Mouse (Mus musculus): ENCODE measurements at regions not wholly inside any gene's neighbourhood (a gene's known extent, or its start where the extent isn't known, plus 50 kb on each side); places are given as distances from the start of the nearest gene placed in this dataset.

- DNase-seq (ENCODE audit: low read depth, low spot score): no peak
These were observed 470.2 kb upstream of the 5930422O12Rik start for GRCm38 (mm10) chr8:32958331-32958730.

DNA sequence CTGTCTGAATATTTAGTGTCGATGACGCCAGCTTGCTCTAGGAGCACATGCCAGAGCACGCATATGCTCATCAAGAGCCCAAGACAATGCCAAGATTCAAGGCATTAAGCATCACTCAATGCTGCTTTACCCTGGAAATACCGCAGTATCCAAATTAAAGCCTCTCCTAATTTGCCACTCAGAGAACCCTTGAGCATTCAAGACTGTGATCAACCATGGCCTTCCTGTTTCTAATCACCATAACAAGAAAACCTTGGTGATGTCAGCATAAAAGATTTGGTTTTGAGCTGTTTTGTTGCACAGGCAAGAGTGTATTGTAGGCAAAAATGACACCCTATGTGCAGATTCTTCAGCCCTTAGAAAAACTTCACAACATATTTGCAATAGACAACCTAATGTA, 469.7 kb upstream of the 5930422O12Rik start:
- DNase-seq (ENCODE audit: low read depth, low spot score): no peak

DNA sequence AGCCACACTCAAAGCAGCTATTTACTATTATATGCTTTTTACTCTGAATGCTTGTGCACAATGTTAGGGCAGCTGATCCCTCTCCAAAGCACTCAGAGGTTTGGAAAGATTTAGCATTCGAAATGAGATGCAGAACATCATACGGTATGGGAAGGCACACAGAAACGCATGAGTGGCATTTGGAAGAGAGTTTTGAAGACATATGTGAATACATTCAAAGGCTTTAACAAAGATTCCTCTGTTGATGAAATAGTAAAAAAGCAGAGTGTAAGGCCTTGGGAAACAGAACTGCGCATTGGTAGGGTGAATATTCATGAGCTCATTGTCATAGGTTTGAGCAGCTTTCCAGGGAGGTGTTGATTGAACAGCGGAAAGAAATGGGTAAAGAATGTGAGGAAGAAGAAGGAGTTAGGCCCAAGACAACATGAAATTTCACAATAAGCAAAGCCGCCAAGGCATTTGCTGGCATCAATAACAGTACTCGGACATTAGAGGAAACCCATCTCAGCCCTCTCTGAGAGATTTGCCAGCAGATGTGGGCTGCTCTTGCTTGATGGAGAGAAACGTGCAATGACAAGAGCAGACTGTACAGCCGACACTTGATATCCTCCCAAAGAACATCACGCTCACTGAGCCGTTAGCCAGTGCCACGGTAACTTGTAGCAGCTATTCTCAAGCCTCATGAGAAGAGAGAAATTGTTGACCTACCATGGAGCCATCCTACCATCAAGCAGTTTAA, 469.0 kb upstream of the 5930422O12Rik start:
- no peak for DNase-seq (ENCODE audit: low read depth, low spot score)

- no peak for DNase-seq (ENCODE audit: low read depth, low spot score)
These were observed 438.3 kb upstream of the 5930422O12Rik start for GRCm38 (mm10) chr8:32990216-32990615.

- DNase-seq (ENCODE audit: low read depth, low spot score): no peak
These were observed 424.4 kb upstream of the 5930422O12Rik start for GRCm38 (mm10) chr8:33003967-33004564.

DNA sequence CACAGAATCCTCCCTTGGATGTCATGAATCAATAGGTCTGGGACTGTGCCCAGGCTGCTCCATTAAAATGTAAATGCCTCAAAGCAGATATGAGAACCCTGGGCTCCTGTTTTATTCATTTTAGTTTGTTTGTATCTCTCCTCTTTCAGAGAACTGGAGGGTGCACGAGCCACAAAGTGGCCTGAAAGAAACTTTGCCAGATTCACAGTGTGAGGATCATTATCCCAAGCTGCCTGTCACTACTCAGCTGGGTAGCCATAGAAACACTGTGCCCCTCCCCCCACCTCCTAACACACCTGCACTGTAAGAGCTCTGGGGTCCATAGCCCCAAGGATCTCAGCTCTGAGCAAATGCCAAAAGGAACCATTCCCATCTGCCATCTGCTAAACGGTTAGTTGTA, 423.9 kb upstream of the 5930422O12Rik start:
- no peak for DNase-seq (ENCODE audit: low read depth, low spot score)

DNA sequence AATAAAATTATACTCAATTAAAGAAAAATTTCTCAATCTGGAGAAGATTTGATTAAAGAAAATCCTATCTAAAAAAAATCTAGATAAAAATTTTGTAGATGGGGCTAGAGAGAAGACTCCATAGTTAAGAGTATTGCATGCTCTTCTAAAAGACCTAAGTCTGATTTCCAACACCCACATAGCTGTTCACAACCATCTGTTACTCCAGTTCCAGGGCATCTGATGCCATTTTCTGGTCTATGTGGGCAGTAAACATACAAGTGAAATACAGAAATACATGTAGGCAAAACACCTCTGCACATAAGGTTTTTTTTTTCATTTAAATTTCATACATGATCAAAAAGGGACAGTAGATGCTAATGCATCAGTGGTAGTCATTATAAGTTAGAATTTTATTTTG, 418.4 kb upstream of the 5930422O12Rik start:
- no peak for DNase-seq (ENCODE audit: low read depth, low spot score)

DNA sequence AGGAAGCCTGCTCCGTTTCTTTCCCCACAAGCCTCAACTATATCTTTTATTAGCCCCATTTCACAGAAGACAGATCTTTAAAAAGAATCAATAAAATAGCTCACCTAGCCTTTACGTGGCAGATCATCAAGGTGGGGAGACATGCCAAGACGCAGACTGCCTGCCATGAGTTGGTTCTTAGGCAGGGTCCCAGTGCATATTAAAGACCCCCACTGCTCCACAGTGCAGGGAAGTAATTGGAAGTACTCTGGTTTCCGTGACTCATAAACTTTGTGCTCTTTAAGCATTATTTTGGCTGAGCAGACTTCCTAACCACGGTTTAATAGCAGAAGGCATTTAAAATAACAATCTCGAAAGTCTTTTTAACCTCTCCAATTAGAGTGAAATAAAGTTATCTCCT, 415.7 kb upstream of the 5930422O12Rik start:
- DNase-seq (ENCODE audit: low read depth, low spot score): no peak

GRCm38 (mm10) chr8:33015861-33016260, 412.6 kb upstream of the 5930422O12Rik start:
- DNase-seq (ENCODE audit: low read depth, low spot score): no peak

DNA sequence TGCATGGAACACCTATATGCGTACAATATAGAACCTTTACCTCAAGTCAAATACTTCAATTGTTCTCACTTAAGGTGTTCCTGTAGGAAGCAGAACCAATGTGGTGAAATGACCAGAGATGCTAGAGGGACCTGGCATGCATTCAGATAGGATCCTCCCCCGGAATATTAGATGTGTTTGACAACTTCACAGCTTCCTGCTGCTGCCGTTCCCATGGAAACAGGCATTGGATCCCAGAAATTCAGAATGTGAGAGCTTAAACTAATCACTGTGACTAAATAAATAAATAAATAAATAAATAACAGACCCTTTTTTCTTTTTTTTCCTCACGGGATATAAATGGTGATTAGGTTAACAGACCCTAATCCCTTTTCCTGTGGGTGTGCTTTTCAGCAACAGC, 401.5 kb upstream of the 5930422O12Rik start:
- DNase-seq (ENCODE audit: low read depth, low spot score): peak; percentile 15

- no peak for DNase-seq (ENCODE audit: low read depth, low spot score)
These were observed 399.1 kb upstream of the 5930422O12Rik start for GRCm38 (mm10) chr8:33029453-33029852.

GRCm38 (mm10) chr8:33052017-33052416, 376.5 kb upstream of the 5930422O12Rik start:
- DNase-seq (ENCODE audit: low read depth, low spot score): no peak

- no peak for DNase-seq (ENCODE audit: low read depth, low spot score)
These were observed 362.9 kb upstream of the 5930422O12Rik start for GRCm38 (mm10) chr8:33065566-33065965.

DNA sequence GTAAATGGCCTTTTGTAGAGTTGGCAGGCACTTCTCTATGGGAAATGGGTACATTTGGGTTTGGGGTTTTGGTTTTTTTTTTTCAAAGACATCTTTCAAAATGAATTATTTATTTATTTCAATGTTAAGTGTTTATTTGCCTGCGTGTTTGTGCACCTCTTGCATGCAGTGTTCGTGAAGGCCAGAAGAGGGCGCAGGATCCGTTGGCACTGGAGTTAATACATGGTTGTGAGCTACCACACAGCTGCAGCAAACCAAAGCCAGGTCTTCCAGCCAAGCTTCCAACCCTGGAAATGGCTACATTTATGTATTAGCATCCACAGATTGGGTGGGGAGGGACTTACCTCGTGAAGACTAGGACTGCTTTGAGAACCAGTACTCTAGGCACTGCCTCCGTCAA, 362.3 kb upstream of the 5930422O12Rik start:
- DNase-seq (ENCODE audit: low read depth, low spot score): no peak

GRCm38 (mm10) chr8:33067453-33068039, 361.0 kb upstream of the 5930422O12Rik start:
- no peak for DNase-seq (ENCODE audit: low read depth, low spot score)

DNA sequence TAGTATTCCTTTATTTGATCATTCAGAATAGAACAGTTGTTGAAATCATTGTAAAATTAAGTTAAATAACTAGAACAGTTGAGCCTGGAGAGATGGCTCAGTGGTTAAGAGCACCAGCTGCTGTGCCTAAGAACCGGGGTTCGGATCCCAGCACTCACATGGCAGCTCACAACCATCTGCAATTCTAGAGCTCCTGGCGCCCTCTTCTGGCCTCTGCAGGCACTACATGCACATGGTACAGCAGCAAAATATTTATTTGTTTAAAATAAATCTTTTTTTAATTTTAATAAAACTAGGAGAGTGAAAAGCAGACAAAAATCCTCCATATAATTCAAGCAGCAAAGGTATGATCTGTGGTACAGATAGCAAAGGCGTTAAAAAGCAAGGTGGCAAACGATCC, 360.0 kb upstream of the 5930422O12Rik start:
- DNase-seq (ENCODE audit: low read depth, low spot score): no peak

DNA sequence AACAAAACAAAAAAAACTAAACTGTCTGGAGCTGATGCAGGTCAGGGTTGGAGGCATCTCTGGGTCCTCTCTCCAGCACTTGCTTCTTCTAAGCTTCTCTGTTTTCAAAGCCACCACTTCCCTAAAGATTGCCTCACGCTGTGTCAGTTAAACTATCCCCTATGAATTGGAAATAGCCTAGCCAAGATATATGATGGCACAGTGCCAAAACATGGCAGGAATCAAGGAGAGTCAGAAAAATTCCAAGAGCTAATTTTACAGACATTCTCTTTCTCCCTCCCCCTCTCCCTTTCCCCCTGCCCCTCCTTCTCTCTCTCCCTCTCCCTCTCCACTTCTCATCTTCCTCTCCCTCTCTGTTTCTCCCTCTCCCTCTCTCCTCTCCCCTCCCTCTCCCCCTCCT, 353.3 kb upstream of the 5930422O12Rik start:
- DNase-seq (ENCODE audit: low read depth, low spot score): peak; percentile 37

- no peak for DNase-seq (ENCODE audit: low read depth, low spot score)
These were observed 352.3 kb upstream of the 5930422O12Rik start for GRCm38 (mm10) chr8:33076253-33076652.

- DNase-seq (ENCODE audit: low read depth, low spot score): no peak
These were observed 350.4 kb upstream of the 5930422O12Rik start for GRCm38 (mm10) chr8:33078125-33078524.

- no peak for DNase-seq (ENCODE audit: low read depth, low spot score)
These were observed 348.5 kb upstream of the 5930422O12Rik start for GRCm38 (mm10) chr8:33079867-33080585.

DNA sequence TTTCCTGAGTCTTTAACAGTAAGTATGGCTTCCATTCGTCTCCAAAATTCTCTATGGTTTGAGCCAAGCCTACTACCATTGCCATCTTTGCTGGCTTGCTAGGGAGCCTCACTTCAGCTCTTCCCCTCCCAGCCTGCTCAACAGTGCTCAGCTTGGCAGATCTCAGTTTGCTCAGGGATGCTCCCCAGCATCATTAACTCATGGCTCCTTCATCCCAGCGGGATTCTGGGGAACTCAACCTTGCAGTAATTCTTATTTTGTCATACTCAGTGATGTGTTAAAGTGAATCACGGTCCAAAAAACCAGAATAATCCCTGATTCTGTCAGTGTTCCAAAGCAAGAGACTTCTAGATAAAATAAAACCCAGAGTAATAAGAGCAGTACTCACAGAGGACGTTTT, 346.6 kb upstream of the 5930422O12Rik start:
- DNase-seq (ENCODE audit: low read depth, low spot score): no peak

- no peak for DNase-seq (ENCODE audit: low read depth, low spot score)
These were observed 343.0 kb upstream of the 5930422O12Rik start for GRCm38 (mm10) chr8:33085461-33085860.
